8 mouse cellular contexts compared by ENCODE assay signal in the genomic region with DNA sequence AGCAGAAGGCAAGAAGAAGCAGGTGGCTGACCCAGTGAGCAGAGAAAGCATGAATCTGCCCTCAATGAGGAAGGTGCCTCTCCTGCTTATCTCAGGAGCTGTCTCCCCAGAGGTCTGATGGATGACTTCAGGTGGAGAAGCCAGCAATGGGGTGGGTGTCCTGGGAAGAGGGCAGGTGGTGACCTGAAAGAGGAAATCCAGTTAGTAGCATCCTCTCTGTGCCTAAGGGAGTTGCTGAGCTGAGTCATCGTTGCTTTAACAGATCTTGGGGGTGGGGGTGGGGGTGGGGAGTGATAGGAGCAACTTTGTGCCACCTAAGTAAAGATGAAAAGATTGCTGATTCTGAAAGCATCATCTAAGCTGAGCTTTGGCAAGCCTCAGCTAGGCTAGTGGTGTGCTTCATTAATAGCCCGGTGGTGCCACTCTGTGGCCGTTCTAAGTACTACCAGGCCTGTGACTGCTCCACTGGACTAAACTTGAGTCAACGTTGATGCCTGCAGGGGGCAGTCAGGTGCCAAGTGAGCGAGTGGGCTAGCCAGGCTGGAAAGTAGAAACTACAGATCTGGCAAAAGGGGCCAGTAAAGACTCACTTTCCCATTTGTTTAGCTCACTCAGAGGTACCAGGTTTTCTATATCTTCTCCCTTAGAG. TPM values are rescaled to one million over a fixed set of nuclear protein-coding genes. Genes with fewer than 3 reads are reported as not detected.
A peak's percentile ranks its signal among the peaks of the same experiment; 100 is the strongest.
DNase-seq lines count a peak whose midpoint lies in the region; ATAC-seq and TF ChIP-seq lines count a peak whose summit lies in the region.

No protein-coding gene starts in this region.

- H3K9me3 ChIP-seq in lung, embryonic 14.5 days (ENCODE audit: low read depth, low read length): no peaks in the 10 kb centered on the region

- peak; percentile 91 for DNase-seq in MN1 (ENCODE audit: low spot score)
- peak; percentile 99 for DNase-seq in cerebellum, adult 9-10 months
- peak; percentile 92 to 98 for DNase-seq in layer of hippocampus, adult 8-10 months (ENCODE audit: low spot score in 2 of 2)
- DNase-seq in lung, embryonic 14.5 days: peak; percentile 97
- DNase-seq in ovary, postnatal 10 days (ENCODE audit: low spot score): peak; percentile 74
- peak; percentile 90 for DNase-seq in thymus, postnatal 0 days (ENCODE audit: low spot score)

- no peak overlapping the region for H3K4me3 ChIP-seq in lung, embryonic 14.5 days (ENCODE audit: low read depth, low read length)

- peak; percentile 94 for ATAC-seq in frontal cortex, adult (ENCODE audit: low TSS enrichment)
- peak; percentile 96 to 97 for ATAC-seq in hematopoietic stem cell, adult 5-6 weeks (replicated peaks in 1 of 2; ENCODE audit: insufficient read depth in 1 of 2, low FRiP score in 2 of 2, low TSS enrichment in 1 of 2, low read depth in 1 of 2, poor library complexity in 2 of 2, severe bottlenecking in 2 of 2)
- peak; percentile 91 for ATAC-seq in lung, embryonic 14.5 days (ENCODE audit: insufficient read depth)

- no peak overlapping the region for H3K4me2 ChIP-seq in lung, embryonic 14.5 days

- peaks cover 18% of the 10 kb centered on the region for H3K36me3 ChIP-seq in lung, embryonic 14.5 days (ENCODE audit: insufficient read depth)

- no peaks in the 10 kb centered on the region for H3K4me1 ChIP-seq in lung, embryonic 14.5 days (ENCODE audit: insufficient read depth)

- whole genome bisulfite sequencing in lung, embryonic 14.5 days: 5% methylated on average over 5 of the region's 5 CpGs

- H3K27ac ChIP-seq in lung, embryonic 14.5 days (ENCODE audit: low read depth): no peak overlapping the region

- peak; percentile 91 for TF ChIP-seq CTCF in lung, embryonic 14.5 days (IDR thresholded peaks at IDR 0.05; ENCODE audit: low read depth)

- H3K9ac ChIP-seq in lung, embryonic 14.5 days: no peak overlapping the region

- H3K27me3 ChIP-seq in lung, embryonic 14.5 days (ENCODE audit: insufficient read depth, low read length): no peaks in the 10 kb centered on the region

RNA-seq across cellular contexts. Expression of gene Smim12, which starts 6.2 kb away (rescaled TPM):
- 28.2 and 32.8 TPM in 2 replicates for total RNA-seq in hematopoietic stem cell, adult 5-6 weeks (2017)
- total RNA-seq in layer of hippocampus, adult 8-10 months (2022): 10 to 100 TPM; 53.6 to 54.6 (median 54.1) TPM
- polyA plus RNA-seq in lung, embryonic 14.5 days (2014; fragmentation: Nextera tagmentation; extraction: Ambion mirVana): 57.5 and 63.0 TPM in 2 replicates
- polyA plus RNA-seq in thymus, postnatal 0 days (2015; fragmentation: Nextera tagmentation; extraction: Ambion mirVana): 57.9 and 59.4 TPM in 2 replicates
